Comparison of ENCODE assay signal across 15 mouse cellular contexts in the genomic region with DNA sequence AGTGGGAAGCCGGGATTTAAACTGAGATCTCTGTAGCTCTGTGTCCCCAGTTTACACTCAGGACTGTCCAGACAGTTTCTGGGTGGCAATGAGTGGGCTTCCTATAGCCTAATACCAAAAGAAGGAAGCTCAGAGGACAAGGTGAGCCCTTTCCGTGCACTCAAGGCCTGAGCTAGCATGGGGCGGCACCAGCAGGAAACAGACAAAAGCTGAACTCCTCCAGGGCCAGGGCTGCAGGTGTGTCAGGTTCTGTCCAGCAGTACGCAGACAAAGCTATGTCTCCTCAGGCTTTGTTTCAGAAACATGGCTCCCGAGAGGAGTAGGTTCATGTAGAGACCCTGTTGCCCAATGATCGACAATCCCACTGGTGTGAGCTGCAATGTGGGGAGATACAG.
"Had no signal": no experiment of that assay in that cellular context is flagged by ENCODE, and none has a peak within 500 bp of the region (broad histone marks: within the 10 kb centered on the region; RNA-seq: fewer than 3 reads in every experiment).

No protein-coding gene starts in this region.

- H3K36me3 ChIP-seq: kidney, embryonic 15.5 days; liver, embryonic 13.5 days; neural tube, embryonic 13.5 days; stomach, embryonic 15.5 days had no signal

- H3K9ac ChIP-seq: kidney, embryonic 15.5 days; liver, embryonic 13.5 days; lung, embryonic 14.5 days; neural tube, embryonic 13.5 days; stomach, embryonic 15.5 days had no signal

- H3K27ac ChIP-seq: kidney, embryonic 15.5 days; left cerebral cortex, adult 2 months; liver, embryonic 13.5 days; neural tube, embryonic 13.5 days; stomach, embryonic 15.5 days had no signal

- H3K4me1 ChIP-seq: liver, embryonic 13.5 days; neural tube, embryonic 13.5 days had no signal

- DNase-seq: kidney, postnatal 10 days; kidney, postnatal 36 days; layer of hippocampus, postnatal 36 days; liver, embryonic 13.5 days; lung, postnatal 36 days; midbrain, embryonic 14.5 days; retina, postnatal 1 day; right cerebral cortex, postnatal 25 days; spleen, adult 18-20 months; thymus, postnatal 36 days had no signal

- H3K4me3 ChIP-seq: kidney, embryonic 15.5 days; left cerebral cortex, adult 2 months; liver, embryonic 13.5 days; neural tube, embryonic 13.5 days; stomach, embryonic 15.5 days had no signal

- H3K27me3 ChIP-seq: kidney, embryonic 15.5 days; liver, embryonic 13.5 days; neural tube, embryonic 13.5 days; stomach, embryonic 15.5 days had no signal

- H3K9me3 ChIP-seq: kidney, embryonic 15.5 days; liver, embryonic 13.5 days; neural tube, embryonic 13.5 days; stomach, embryonic 15.5 days had no signal
